Mouse (Mus musculus) mouse embryonic stem cell (cell line): ENCODE measurements around the gene Mapre3.
"Not testable (repeated sequence)": the region's sequence is repeated elsewhere in the genome, so short reads cannot be mapped to it uniquely, and the experiment has no call there.

Experiments
- in situ Hi-C, 2 experiments: fragments of 300-500 bp; cut with MboI; formaldehyde crosslinking; loops; 1 replicate in 1 of 2; 3 replicates in 1 of 2; pipeline ENCODE4 v1.14.3; 2019 to 2020; ENCODE audit warnings: low sequenced_read_pairs in 2 of 2, low pct_unique_long_range_greater_than_20kb in 1 of 2, mixed read lengths in 1 of 2; ENCODE audit not compliant: unreplicated experiment in 1 of 2

Mapre3 gene

GRCm38 (mm10) chr5:30869405-30870130, 55.1 kb downstream of the Mapre3 start:
- in situ Hi-C loops = no loop called here

GRCm38 (mm10) chr5:30870131-30870406, 55.6 kb downstream of the Mapre3 start:
- in situ Hi-C loops = no loop called here

- in situ Hi-C loops = no loop called here
These were observed 58.1 kb downstream of the Mapre3 start for GRCm38 (mm10) chr5:30872574-30872973.

- in situ Hi-C loops = no loop called here
These were observed 59.9 kb downstream of the Mapre3 start for GRCm38 (mm10) chr5:30874365-30874764.

- in situ Hi-C loops = no loop called here
These were observed 64.2 kb downstream of the Mapre3 start for GRCm38 (mm10) chr5:30878616-30879015.

GRCm38 (mm10) chr5:30879347-30879943, 65.0 kb downstream of the Mapre3 start:
- in situ Hi-C loops = no loop called here

GRCm38 (mm10) chr5:30881839-30882238, 67.4 kb downstream of the Mapre3 start:
- in situ Hi-C loops = not testable (repeated sequence)

GRCm38 (mm10) chr5:30886209-30886608, 71.8 kb downstream of the Mapre3 start:
- in situ Hi-C loops = no loop called here

- in situ Hi-C loops = no loop called here
These were observed 72.3 kb downstream of the Mapre3 start for GRCm38 (mm10) chr5:30886731-30887130.

- in situ Hi-C loops = no loop called here
These were observed 72.9 kb downstream of the Mapre3 start for GRCm38 (mm10) chr5:30887331-30887761.

GRCm38 (mm10) chr5:30887858-30888336, 73.5 kb downstream of the Mapre3 start:
- in situ Hi-C loops = no loop called here

GRCm38 (mm10) chr5:30888337-30889087, 74.1 kb downstream of the Mapre3 start, which contains the start of gene Agbl5:
Gene Agbl5, plus strand, starts transcription at chr5:30888694.
- in situ Hi-C loops = no loop called here

- in situ Hi-C loops = no loop called here
These were observed 74.8 kb downstream of the Mapre3 start for GRCm38 (mm10) chr5:30889088-30889754.

- in situ Hi-C loops = no loop called here
These were observed 75.9 kb downstream of the Mapre3 start for GRCm38 (mm10) chr5:30890375-30890774.

- in situ Hi-C loops = no loop called here
These were observed 87.4 kb downstream of the Mapre3 start for GRCm38 (mm10) chr5:30901860-30902259.

- in situ Hi-C loops = no loop called here
These were observed 93.1 kb downstream of the Mapre3 start, which contains the start of gene Ost4 for GRCm38 (mm10) chr5:30907413-30908059. Gene Ost4, minus strand, starts transcription at chr5:30907788.

- in situ Hi-C loops = no loop called here
These were observed 94.2 kb downstream of the Mapre3 start for GRCm38 (mm10) chr5:30908426-30909299.

- in situ Hi-C loops = no loop called here
These were observed 94.8 kb downstream of the Mapre3 start for GRCm38 (mm10) chr5:30909300-30909659.
